Mouse (Mus musculus) midbrain, embryonic 14.5 days (tissue): ENCODE results near the gene Cinp. TPM values are rescaled to one million over a fixed set of nuclear protein-coding genes. Genes with fewer than 3 reads are reported as not detected.

Experiments
- ATAC-seq: fragments of 200-750 bp; cut with Nextera tagmentation; 2 replicates; pipeline ENCODE4 v1.8.0; 2017; ENCODE audit warnings: moderate number of reproducible peaks, moderate library complexity; ENCODE audit not compliant: low FRiP score, low TSS enrichment
- DNase-seq: peaks from one replicate; pipeline ENCODE4 v3.0.0-alpha.2; 2015
- H3K27ac ChIP-seq: fragments of 300-500 bp; sonication (generic); replicated peaks from 2 replicates; pipeline ENCODE4 v1.5.1; 2014; ENCODE audit warnings: mild to moderate bottlenecking, low read depth, low read length, moderate library complexity
- H3K27me3 ChIP-seq: fragments of 300-500 bp; sonication (generic); 2 replicates; pipeline ENCODE4 v1.6.1; 2014; ENCODE audit warnings: low read length, control low read depth, mixed read lengths; ENCODE audit not compliant: control insufficient read depth, insufficient read depth
- H3K36me3 ChIP-seq: fragments of 300-500 bp; sonication (generic); 2 replicates; pipeline ENCODE4 v1.6.1; 2014; ENCODE audit warnings: low read length, control low read depth; ENCODE audit not compliant: control insufficient read depth, insufficient read depth
- H3K4me1 ChIP-seq: fragments of 300-500 bp; sonication (generic); 2 replicates; pipeline ENCODE4 v1.6.1; 2014; ENCODE audit warnings: mild to moderate bottlenecking, antibody characterized with exemption, low read length, control low read depth; ENCODE audit not compliant: control insufficient read depth, insufficient read depth
- H3K4me2 ChIP-seq: fragments of 300-500 bp; sonication (generic); 2 replicates; pipeline ENCODE4 v1.6.1; 2014; ENCODE audit warnings: mild to moderate bottlenecking, low read length, moderate library complexity
- H3K4me3 ChIP-seq: fragments of 300-500 bp; sonication (generic); replicated peaks from 2 replicates; pipeline ENCODE4 v1.5.1; 2014; ENCODE audit warnings: low read depth, low read length
- H3K9ac ChIP-seq: fragments of 300-500 bp; sonication (generic); replicated peaks from 2 replicates; pipeline ENCODE4 v1.6.1; 2014; ENCODE audit warnings: mild to moderate bottlenecking, low read length, moderate library complexity
- H3K9me3 ChIP-seq: fragments of 300-500 bp; sonication (generic); 2 replicates; pipeline ENCODE4 v1.6.1; 2016; ENCODE audit warnings: low read length, control low read depth, mixed read lengths; ENCODE audit not compliant: control insufficient read depth
- WGBS: fragments of 180-500 bp; shearing (Covaris S2); extraction: QIAGEN DNeasy Blood & Tissue Kit; methylation state at CpG from one replicate; pipeline ENCODE4 v1.1.7; 2014; 5-methylcytosine and 5-hydroxymethylcytosine counted together
- polyA plus RNA-seq: library from polyadenylated mRNA; unstranded; fragments of >200 nt; fragmentation: Nextera tagmentation; extraction: Ambion mirVana; gene quantifications from 2 replicates; pipeline ENCODE4 v1.2.1, GENCODE M21; 2014

Gene Cinp
- polyA plus RNA-seq, 1 experiment from 2014 or later = 83.0 TPM

DNA sequence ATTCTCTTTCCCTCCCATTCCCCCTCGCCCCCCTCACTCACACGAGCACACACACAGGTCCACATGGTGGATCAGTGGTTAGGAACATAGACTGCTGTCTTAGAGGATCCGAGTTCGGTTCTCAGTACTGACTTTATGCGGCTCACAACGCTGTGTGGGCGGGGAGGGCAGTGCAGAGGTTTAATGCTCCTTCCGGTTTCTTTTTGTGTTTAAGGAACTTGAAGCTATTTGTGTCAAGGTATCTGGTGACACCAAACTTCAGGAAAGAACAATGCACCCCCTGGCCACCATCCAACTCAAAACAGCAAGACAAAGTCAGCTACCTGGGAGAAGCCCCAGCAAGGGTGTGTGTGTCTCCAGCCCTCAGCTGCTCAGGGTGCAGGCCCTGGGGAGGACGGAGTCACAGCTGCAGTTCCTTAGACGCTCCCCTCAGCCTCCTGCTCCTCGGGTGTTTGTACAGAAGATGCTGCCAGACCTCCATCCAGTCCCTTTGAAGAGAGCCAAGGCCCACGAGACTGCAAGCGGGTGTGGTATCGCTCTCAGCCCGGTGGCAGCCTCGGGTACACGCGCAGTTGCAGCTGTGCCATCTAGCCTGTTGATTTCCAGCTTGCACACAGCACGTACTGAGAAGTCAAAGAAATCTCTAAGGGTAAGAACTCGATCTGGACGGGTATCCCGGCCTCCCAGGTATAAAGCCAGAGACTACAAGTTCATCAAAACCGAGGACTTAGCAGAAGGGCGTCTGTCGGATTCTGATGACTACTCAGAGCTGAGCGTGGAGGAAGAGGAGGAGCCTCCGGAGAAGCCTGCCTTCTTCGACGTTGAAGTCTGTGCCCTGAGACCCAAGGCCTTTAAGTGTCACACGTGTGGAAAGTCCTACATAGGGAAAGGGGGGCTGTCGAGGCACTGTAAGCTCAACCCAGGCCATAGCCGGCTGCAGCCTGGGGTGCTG, 33.9 kb downstream of the Cinp start:
- no peak for DNase-seq
- Histone ChIP-seq H3K27ac (no peak overlapping the region), H3K9ac (no peak overlapping the region), H3K27me3 (no peaks in the 10 kb centered on the region), H3K4me1 (0 out of 2 replicates have a peak, but pooled peaks cover 7% of the 10 kb centered on the region), H3K9me3 (no peaks in the 10 kb centered on the region), H3K4me2 (no peak overlapping the region), H3K4me3 (no peak overlapping the region), H3K36me3 (peaks cover 12% of the 10 kb centered on the region)
- no peak for ATAC-seq
- 89% methylated on average over 32 of the region's 32 CpGs for WGBS

DNA sequence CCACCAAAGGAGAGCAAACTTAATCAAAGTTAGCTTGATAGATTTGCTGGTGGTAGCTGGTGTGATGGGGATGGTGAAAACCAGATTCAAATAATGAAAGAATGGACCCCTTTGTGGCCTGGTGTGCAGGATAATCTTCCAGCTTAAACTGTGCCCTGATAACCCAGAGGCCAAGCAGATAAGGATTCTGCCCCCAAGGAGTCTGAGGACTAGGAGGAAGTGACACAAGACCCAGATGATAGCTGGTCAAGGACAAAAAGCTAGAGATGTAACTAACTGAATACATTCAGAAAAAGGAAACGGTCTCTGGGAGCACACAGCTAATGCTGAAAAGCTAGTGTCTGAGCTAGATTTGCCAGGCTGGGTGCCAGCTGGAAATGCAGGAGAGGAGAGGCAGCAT, 37.0 kb downstream of the Cinp start:
- H3K4me2 ChIP-seq = no peak overlapping the region
- H3K27ac ChIP-seq = no peak overlapping the region
- no peak overlapping the region for H3K4me3 ChIP-seq
- no peaks in the 10 kb centered on the region for H3K9me3 ChIP-seq
- ATAC-seq = no peak
- DNase-seq = no peak
- H3K27me3 ChIP-seq = no peaks in the 10 kb centered on the region
- WGBS = 91% methylated on average over 1 of the region's 1 CpGs
- H3K36me3 ChIP-seq = peaks cover 12% of the 10 kb centered on the region
- no peak overlapping the region for H3K9ac ChIP-seq
- peaks cover 12% of the 10 kb centered on the region; the same call in 1 of the 2 replicates for H3K4me1 ChIP-seq

DNA sequence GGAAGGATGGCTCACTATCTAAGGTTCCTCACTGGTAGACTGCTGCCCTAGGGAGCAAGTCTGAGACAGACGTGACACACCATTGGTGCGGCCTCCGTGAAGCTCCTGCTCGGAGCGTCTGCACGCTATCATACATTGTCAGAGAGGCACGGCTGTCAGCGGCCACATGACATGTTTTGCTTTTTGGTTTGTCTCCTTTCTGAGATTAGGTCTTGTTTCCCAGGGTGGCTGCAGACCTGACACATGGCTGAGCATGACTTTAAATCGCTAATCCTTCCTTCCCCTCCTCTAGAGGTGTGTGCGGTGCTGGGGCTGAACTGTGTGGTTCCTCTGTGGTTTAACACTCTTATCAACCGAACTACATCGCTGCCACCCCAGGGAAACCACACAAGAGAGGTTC, 37.5 kb downstream of the Cinp start:
- 82% methylated on average over 12 of the region's 12 CpGs for WGBS
- no peak overlapping the region; the same call in 1 of the 2 replicates for H3K9ac ChIP-seq
- peaks cover 11% of the 10 kb centered on the region for H3K36me3 ChIP-seq
- no peaks in the 10 kb centered on the region for H3K9me3 ChIP-seq
- H3K4me2 ChIP-seq = no peak overlapping the region; the same call in 1 of the 2 replicates
- no peak for DNase-seq
- ATAC-seq = no peak
- no peak overlapping the region for H3K4me3 ChIP-seq
- peaks cover under 1% of the 10 kb centered on the region; the same call in 1 of the 2 replicates for H3K27me3 ChIP-seq
- no peak overlapping the region for H3K27ac ChIP-seq
- peaks cover 12% of the 10 kb centered on the region; the same call in 1 of the 2 replicates for H3K4me1 ChIP-seq

DNA sequence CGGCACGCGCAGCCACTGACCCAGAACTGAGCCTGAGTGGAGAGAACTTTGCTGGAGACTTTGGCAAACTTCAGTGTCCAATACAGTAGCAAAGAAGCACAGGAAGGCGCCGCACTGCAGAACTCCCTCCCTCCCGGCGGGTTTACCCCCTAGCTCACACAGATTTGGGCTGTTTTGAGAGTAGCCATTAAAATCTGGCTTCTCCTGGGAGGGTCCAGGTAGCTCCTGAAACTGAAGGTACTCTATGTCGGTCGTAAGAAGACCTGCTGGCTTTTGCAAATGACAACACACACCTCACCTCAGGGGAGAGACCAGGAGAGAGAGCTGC, 38.1 kb downstream of the Cinp start:
- Histone ChIP-seq H3K9me3 (no peaks in the 10 kb centered on the region), H3K36me3 (peaks cover 6% of the 10 kb centered on the region), H3K27me3 (peaks cover 5% of the 10 kb centered on the region), H3K4me3 (peak overlapping the region; percentile 79), H3K9ac (peak overlapping the region; percentile 90; the same call in 1 of the 2 replicates), H3K4me2 (peak overlapping the region; percentile 73), H3K4me1 (peaks cover 12% of the 10 kb centered on the region; the same call in 1 of the 2 replicates), H3K27ac (no peak overlapping the region)
- 17% methylated on average over 9 of the region's 9 CpGs for WGBS
- no peak for DNase-seq
- ATAC-seq = no peak

DNA sequence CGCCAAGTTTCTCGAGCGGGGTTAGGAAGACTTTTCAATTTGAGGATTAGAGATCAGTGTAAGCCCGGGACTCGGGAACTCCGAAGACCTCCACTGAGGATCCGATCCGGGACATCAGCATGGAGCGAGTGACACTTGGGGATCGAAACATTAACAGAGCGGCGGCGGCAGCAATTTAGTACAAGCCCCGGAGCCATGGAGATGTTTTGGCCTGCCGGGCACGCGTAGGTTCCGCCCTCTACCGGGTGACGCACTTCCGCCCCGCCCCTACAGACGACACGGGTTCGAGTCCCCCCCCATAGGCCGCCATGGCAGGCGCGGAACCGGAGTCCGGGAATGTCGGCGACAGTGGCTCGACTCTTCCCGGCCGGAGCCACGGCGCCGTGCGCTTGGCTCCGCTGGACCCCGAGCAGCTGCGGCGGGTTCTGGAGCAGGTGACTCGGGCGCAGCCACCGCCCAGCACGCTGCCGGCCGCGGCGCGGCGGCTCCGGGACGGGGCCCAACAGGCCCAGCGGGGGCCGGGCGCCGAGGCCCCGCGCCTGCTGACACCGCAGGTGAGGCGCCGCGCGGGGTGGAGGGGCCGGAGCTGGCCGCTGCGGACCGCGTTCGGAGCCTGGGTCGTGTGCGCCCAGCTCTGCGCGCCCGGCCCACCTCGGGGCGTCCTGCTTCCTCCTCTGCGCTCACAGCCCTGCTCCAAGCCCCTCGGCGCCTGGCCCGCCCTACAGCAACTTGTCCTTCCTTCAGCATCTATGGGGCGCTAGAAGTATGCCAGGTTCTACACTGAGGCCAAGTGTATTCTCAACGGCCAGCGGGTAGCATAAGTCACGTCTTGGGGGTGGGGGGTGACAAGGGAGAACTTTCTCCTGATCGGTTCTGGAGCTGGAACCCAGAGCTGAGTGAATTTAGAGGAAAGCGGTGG, 38.7 kb downstream of the Cinp start, which contains the start of gene Zfp839:
Zfp839 (plus strand) TSS at position 244 of the 919 bp plus-strand sequence.
- peak; percentile 86 for ATAC-seq
- Histone ChIP-seq H3K4me1 (peaks cover 12% of the 10 kb centered on the region; the same call in 1 of the 2 replicates), H3K9me3 (no peaks in the 10 kb centered on the region), H3K9ac (peak within 1 kb of the TSS; percentile 90), H3K27me3 (peaks cover 12% of the 10 kb centered on the region), H3K4me3 (peak within 1 kb of the TSS; percentile 79), H3K27ac (peak within 1 kb of the TSS; percentile 61), H3K4me2 (peak within 1 kb of the TSS; percentile 73), H3K36me3 (no peaks in the 10 kb centered on the region; the same call in 1 of the 2 replicates)
- peak; percentile 88 for DNase-seq
- WGBS = under 1% methylated on average over 89 of the region's 89 CpGs

DNA sequence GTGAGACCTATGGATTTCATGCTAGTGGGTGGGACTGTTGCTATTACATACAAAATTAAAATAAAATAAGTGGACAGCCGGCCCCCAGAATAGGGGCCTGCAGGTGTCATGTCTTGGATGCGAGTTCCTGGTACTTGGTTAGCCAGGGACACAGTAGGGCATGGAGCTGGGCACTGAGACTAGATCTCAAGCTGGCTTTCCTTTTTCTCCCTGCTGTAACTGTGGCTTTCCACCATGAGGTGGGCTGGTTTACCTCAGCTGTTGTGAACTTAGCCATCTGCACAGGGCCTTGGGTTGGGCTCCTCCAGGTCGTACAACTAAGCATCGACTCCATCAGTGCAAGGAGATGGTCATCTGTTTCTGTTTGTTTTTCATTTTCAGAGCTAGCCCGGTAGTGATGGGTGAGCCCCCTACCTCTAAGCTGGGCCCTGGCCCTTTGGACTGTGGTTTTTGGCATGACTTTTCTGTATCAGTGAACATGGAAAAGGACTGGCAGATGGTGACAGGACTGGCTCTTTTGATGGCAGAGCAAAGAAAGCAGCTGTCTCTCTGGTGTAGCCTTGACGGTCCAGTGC, 42.7 kb downstream of the Cinp start:
- Histone ChIP-seq H3K27ac (no peak overlapping the region), H3K4me1 (peaks cover 12% of the 10 kb centered on the region; the same call in 1 of the 2 replicates), H3K9me3 (no peaks in the 10 kb centered on the region), H3K36me3 (no peaks in the 10 kb centered on the region), H3K27me3 (peaks cover 26% of the 10 kb centered on the region), H3K9ac (peak overlapping the region; percentile 26), H3K4me3 (peak overlapping the region; percentile 35), H3K4me2 (peak overlapping the region; percentile 53)
- WGBS = 68% methylated on average over 6 of the region's 6 CpGs
- no peak for DNase-seq
- ATAC-seq = no peak

DNA sequence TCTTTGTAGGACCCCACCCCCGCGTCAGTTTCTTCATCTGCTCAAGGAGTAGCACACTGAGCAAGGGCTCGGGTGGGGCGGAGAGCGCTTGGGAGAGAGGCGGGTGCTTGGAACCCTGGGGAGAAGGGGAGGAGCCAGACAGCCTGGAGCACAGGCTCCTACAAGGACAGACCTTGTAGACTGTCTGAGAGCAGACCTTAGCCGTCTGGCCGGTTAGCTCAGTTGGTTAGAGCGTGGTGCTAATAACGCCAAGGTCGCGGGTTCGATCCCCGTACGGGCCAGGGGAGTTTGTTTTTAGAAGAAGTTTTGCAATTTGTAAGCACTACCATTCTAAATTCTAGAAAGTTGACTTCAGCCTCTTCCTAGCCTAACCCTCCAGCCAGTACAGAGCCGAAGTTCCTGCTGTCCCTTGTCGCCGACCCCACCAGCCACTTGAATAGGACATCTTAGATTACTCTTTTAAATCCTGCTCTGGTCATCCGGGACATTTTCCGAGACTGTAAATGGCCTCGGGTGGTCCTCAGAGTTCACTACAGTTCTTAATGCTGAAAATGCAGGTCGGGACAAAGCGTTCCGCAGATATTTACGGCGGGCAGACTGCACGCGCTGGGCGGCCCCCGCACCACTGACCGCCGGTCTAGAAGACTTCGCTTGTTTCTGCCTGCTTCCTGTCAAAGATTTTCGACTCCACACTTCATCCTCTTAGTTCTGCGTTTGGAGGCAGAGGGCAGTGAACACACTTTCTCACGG, 43.6 kb downstream of the Cinp start:
- H3K27ac ChIP-seq = no peak overlapping the region
- H3K27me3 ChIP-seq = peaks cover 26% of the 10 kb centered on the region
- H3K4me1 ChIP-seq = peaks cover 5% of the 10 kb centered on the region; the same call in 1 of the 2 replicates
- no peaks in the 10 kb centered on the region for H3K36me3 ChIP-seq
- peak overlapping the region; percentile 26; the same call in 1 of the 2 replicates for H3K9ac ChIP-seq
- H3K4me2 ChIP-seq = peak overlapping the region; percentile 53
- peak; percentile 66 for ATAC-seq
- no peaks in the 10 kb centered on the region for H3K9me3 ChIP-seq
- WGBS = 1% methylated on average over 36 of the region's 36 CpGs
- peak overlapping the region; percentile 35 for H3K4me3 ChIP-seq
- peak; percentile 83 for DNase-seq
